Mouse (Mus musculus): ENCODE data around the gene Ndufs7. TPM values are rescaled to one million over a fixed set of nuclear protein-coding genes. Genes with fewer than 3 reads are reported as not detected.

Ndufs7 gene
- total RNA-seq, 2 experiments from 2014 or later = 371 to 457 TPM

DNA sequence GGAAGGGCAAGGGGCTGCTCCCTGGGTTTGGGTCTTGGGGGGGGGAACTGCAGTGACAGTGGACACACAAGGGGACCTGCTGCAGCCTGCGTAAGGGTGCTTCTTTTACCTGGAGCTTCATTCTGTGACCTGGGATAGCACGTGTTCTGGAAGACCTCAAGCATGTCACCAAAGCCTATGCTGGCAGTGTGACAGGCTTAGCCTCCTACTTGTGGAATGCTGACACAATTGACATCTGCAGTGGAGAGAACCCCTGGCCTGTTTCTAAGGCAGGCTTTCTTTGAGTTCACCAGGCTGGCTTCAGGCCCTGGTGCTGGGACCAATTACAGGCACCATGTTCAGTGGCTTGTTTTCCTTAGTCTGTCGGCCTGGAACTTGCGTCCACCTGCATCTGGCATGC lies 45.4 kb downstream of the Ndufs7 start:
- DNase-seq = no peak

DNA sequence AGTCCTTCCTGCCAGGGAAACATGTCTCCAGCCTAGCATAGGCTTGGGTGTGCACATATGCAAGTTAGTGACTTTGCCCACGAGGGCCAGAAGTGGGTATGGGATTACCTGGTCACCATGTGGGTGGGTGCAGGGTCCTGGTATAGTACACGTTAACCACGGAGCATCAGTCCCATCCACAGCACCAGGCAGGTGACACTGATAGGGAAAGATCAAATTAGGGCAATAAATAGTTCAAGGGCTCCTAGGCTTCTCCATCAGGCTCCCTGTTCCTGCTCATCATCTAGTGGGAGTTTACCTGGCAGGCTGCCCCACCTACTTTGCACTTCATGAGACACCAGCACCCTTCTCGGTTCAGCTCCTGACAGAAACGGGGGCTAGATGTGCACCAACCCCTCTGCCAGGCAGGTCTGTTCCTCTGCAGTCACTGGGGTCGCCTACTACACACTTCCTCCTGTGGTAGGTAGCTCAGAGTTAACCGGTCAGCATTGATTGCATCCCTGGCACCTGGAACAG lies 45.9 kb downstream of the Ndufs7 start:
- DNase-seq = no peak

DNA sequence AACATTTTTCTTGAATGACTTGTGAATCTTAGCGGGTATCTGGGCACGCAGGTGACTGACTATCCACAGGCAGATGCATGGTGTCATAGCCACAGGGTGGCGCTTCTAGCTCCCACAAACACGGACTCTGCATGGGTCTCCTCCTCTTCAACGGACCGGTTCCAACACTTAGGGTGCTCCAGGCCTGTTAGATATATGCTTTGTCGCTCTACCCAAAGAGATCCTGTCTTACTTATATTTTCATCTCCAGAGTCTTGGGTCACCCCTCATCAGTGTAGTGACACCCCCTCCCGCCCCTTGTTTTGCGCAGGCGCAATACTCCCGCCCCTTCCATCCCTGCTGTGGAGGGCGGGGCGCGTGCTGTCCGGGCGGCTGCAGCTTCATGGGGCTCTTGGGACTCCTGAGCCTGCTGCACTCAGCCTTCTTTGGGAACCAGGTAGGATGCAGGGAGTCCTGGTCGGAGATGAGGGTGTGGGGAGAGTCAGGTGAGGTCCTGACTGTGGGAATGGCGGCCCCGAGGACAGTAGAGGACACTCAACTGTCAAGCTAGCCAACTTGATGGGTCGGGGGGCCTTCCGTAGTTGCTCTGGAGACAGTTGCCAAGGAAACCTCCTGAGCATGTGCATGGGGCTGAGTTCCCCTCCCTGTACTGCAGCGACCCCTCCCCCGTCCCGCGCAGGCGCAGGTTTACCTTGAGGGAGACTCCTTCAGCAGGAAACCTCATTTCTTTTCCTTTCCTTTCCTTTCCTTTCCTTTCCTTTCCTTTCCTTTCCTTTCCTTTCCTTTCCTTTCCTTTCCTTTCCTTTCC lies 46.9 kb downstream of the Ndufs7 start, which contains the start of gene Apc2:
TSS of gene Apc2 (plus strand) at position 360 of the 808 bp plus-strand sequence.
- DNase-seq = peak; percentile 71

DNA sequence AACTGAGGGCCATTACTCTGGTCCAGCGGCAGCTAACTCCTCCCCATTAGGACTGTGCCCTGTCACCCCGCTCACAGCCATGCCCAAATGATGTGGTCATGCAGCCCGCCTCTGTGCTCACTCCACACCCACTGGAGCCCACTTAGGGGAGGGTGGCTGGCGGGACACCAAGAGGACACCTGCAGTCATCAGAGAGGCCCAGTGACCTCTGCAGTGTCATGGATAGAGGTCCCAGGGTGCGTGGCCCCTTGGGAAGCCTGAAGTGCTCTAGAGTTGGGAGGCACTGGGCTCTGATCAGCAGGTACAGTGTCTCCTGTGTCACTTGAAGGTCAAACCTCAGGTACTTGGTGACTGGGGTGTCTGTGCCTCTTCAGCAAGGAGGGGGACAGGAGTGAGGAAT lies 47.9 kb downstream of the Ndufs7 start:
- no peak for DNase-seq

DNA sequence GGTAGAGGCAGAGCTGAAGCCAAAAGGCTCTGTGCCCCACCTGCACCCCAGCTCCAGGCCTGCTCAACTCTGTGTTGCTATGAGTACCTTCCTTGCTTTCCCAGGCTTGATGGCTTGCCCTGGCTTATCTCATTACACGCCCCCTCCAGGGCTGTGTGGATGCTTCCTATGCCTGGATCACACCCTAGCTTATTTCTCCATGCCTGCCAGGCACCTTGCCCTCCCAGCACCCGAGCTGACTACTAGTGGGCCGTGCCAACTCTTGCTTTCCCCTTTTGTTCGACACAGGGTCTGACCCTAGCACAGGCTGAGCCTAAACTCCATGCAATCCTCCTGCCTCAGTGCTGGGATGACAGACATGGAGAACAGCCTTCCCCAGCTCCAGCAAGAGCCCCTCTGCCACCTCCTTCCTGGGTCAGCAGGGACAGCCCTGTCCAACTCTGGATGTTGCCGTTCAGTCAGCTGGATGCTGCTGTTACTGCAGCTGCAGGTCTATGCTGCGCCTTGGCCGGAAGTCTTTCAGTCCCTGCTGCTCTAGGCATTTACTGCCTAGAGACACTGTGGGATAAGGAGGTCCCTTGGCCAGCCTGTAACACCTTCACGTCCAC lies 48.7 kb downstream of the Ndufs7 start:
- DNase-seq = no peak

DNA sequence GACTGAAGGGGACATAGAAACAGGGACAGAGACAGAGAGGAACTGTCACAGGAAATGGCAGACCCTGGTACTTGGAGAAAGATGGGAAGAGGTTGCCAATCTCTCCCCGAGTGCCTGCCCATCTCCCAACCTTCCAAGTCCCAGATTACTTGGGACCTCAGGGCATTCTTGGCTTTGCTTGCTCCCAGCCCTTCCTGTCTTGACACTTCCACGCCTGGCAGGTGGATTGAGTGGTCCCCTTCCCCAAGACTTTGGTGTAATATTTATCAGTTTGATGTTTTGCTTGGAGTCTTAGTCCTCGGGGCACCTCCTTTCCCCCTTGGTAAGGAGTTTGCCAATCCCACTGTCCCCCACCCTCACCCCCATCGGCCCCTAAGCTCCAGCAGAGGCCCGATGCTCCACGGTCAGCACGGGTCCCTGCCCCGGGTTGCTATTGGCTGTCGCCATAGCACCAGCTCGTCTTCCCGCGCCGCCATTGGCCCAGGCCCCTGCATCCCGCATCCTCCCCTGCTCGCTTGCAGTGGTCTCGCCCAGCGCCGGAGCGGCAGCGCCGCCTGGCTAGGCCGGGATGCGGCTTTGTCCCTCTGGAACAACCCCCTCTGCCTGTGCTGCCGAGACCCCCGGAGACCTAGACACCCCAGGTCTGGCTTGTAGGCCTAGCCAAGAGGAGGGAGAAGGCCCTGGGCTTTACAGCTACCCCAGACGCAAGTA lies 49.8 kb downstream of the Ndufs7 start:
- peak; percentile 54 for DNase-seq

DNA sequence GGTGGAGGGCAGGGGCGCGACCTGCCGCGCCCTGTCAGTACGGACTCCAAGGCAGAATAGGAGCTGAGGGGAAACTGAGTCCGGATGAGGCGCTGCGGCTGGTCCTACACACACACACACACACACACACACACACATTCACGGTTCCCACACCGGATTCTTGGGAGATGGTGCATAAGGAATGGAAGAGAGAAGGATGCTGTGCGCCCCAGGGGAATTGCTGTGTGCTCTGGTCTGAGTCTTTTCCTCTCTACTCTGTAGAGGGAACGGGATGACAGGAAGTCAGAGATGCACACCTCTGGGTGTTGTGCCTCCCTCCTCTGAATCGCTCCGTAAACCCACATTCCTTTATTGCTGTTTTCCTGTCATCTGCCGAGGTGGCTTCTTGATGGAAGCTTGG lies 50.4 kb downstream of the Ndufs7 start:
- no peak for DNase-seq

DNA sequence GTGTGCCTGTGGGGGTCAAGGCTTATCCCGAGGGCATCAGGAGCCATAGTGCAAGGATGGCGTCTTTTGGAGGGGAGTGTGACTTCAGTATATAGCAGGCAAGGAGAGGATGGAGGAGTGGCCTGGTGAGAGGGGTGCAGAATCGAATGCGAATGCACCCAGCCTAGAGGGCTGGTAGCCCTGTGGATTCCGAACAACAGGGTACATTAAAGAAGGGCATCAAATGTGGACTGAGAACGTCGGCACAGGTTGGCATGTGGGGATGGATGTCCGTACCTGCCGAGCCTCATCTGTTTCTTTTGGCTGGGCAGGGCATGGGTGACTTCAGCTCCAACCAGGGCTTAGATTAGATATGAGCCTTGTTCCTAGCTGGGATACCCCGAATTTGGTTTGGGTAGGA lies 50.9 kb downstream of the Ndufs7 start:
- DNase-seq = no peak

DNA sequence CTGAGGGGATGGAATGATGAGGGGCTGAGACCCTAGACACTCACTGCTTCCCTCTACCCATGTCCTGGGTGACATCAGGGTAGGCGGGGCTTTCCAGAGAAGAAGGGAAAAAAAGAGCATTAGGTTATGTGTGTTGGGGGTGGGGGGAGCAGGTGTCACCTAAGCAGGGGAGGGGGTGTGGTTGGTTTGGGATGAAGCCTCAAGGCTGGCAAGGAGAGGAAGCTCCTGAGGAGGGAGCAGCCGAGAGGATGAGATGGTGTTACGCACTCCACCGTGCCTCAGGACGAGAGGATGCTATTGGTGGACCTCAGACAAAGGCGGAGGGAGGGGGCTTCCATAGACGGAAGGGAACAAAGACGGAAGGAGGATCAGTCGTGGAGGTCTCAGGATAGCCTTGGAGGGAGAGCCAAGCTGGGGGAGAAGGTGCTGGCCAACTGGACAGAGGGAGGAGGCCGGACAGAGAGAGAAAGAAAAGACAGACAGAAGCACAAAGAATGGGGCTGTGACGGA lies 51.8 kb downstream of the Ndufs7 start:
- no peak for DNase-seq

DNA sequence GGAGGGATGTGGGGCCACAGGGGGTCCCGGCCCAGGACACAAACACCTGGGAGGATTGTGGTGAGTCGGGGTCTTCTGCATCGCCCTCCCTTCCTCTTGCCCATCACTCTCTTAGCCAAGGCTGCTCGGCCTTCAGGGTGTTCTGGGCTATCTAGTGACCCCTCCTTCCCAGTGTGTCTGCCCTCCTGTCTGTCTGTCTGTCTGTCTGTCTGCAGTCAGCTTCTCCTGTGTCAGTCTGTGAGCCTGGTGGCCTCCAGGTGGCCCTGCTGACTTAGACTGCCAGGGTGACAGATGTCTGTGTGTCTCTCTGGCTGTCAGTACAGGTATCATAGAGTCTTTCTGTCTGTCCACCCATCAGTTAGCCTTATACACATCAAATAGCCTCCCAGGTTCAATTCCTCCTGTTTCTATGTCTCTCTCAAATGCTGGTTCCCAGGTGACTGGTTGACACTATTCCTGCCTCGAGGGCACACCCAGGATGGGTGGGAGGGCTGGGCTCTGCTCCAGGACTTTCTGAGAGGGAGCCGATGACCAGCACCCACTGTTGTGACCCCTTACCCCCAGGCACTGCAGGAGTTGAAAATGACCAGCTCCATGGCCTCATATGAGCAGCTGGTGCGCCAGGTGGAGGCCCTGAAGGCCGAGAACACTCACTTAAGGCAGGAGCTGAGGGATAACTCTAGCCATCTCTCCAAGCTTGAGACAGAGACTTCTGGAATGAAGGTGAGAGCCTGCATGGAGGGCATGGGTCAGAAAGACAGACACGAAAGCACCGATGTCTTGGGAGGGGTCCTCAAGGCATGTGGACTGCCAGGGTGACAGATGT lies 52.5 kb downstream of the Ndufs7 start:
- DNase-seq = no peak

DNA sequence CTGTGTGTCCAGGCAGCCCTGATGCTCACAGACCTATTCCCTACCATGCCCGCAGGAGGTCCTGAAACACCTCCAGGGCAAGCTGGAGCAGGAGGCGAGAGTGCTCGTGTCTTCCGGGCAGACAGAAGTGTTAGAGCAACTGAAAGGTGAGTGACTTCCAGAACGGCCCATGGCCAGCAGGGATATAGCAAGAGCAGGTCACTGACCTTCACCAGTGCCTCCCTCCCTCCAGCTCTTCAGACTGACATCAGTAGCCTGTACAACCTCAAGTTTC lies 53.1 kb downstream of the Ndufs7 start:
- no peak for DNase-seq

DNA sequence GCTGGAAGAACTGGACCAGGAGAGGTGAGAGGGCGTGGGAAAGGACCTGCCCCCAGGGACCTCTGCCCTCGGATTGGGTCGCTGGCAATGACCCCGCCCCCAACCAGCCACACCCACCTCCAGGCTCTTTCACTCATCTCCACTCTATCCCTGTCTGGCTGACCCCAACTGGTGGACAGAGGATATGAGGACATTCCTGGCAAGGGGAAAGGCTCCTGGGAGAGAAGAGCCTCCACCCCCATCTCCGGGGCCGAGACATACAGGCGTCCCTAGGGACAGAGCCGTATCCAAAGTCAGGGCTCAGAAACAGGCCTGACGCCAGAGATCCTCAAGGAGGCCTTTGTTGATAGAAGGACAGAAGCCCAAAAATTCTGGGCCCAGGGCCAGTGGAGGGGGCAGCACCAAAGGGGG lies 53.6 kb downstream of the Ndufs7 start:
- DNase-seq = peak; percentile 75

DNA sequence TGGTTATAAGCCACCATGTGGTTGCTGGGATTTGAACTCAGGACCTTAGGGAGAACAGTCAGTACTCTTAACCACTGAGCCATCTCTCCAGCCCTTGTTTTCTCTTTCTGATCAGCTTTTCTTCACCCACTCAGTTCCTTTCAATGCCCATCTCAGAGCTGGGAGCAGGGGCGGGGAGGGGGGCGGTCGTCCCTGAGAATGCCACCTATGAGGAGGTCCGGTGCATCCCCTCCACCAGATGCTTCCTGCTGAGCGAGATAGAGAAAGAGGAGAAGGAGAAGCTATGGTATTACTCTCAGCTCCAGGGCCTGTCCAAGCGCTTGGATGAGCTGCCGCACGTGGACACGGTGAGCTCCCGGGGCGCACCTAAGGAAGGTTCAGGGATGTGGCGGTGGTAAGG lies 55.5 kb downstream of the Ndufs7 start:
- no peak for DNase-seq

DNA sequence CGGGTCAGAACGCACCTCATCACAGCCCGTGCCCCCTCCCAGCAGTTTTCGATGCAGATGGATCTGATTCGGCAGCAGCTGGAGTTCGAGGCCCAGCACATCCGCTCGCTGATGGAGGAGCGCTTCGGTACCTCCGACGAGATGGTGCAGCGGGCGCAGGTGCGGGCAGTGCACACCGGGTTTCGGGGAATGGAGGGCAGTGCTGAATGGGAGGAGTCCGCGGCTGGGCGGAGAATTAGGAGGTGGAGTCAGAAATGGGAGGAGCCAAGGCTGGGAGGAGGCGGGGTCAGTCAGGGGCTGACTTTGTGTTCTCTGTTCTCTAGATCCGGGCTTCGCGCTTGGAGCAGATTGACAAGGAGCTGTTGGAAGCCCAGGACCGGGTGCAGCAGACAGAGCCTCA lies 55.9 kb downstream of the Ndufs7 start:
- no peak for DNase-seq

Small RNA genes within 50 kb of the gene (microRNA-seq; reads per million reads assigned to microRNA genes)
- 0 reads per million in 2 experiments for gene Mir6911

Other genes starting within 250 kb of the Ndufs7 start
- 1 to 10 TPM; 2.0 to 3.5 TPM for gene Arhgap45, start 232.5 kb upstream of the Ndufs7 start, total RNA-seq (2021)
- gene Polr2e, start 209.3 kb upstream of the Ndufs7 start, total RNA-seq (2021) = 10 to 100 TPM; 62.1 to 62.7 TPM
- gene Gpx4, start 202.0 kb upstream of the Ndufs7 start, total RNA-seq (2021) = 100 to 1,000 TPM; 380 to 398 TPM
- gene Sbno2, start 143.6 kb upstream of the Ndufs7 start, total RNA-seq (2021) = 10 to 100 TPM in 1 of 2 experiments, 1 to 10 TPM in 1; 7.7 to 11.6 TPM
- 100 to 1,000 TPM; 105 to 110 TPM for gene Stk11, start 133.3 kb upstream of the Ndufs7 start, total RNA-seq (2021)
- 100 to 1,000 TPM; 576 to 659 TPM for gene Atp5d, start 110.5 kb upstream of the Ndufs7 start, total RNA-seq (2021)
- 1 to 10 TPM; 2.3 to 3.2 TPM for gene Cbarp, start 108.3 kb upstream of the Ndufs7 start, total RNA-seq (2021)
- gene Midn, start 100.8 kb upstream of the Ndufs7 start, total RNA-seq (2021) = 10 to 100 TPM; 34.3 to 62.7 TPM
- gene Cirbp, start 83.1 kb upstream of the Ndufs7 start, total RNA-seq (2021) = 10 to 100 TPM; 84.3 to 88.4 TPM
- gene 1600002K03Rik, start 76.2 kb upstream of the Ndufs7 start, total RNA-seq (2021) = 1 to 10 TPM; 3.9 to 5.5 TPM
- gene Efna2, start 69.6 kb upstream of the Ndufs7 start, total RNA-seq (2021) = 1 to 10 TPM; 1.1 to 1.9 TPM
- 10 to 100 TPM; 26.4 to 31.3 TPM for gene Mum1, start 22.7 kb upstream of the Ndufs7 start, total RNA-seq (2021)
- 100 to 1,000 TPM; 342 to 351 TPM for gene Gamt, start 11.9 kb downstream of the Ndufs7 start, total RNA-seq (2021)
- gene Dazap1, start 12.4 kb downstream of the Ndufs7 start, total RNA-seq (2021) = 10 to 100 TPM; 67.8 to 81.0 TPM
- 100 to 1,000 TPM; 952 to 954 TPM for gene Rps15, start 43.3 kb downstream of the Ndufs7 start, total RNA-seq (2021)
- gene Apc2, start 46.9 kb downstream of the Ndufs7 start, total RNA-seq (2021) = under 1 TPM; 0.87 to 0.95 TPM
- gene 2310011J03Rik, start 71.4 kb downstream of the Ndufs7 start, total RNA-seq (2021) = 10 to 100 TPM; 10.5 to 13.1 TPM
- gene Pcsk4, start 80.4 kb downstream of the Ndufs7 start, total RNA-seq (2021) = 1 to 10 TPM in 1 of 2 experiments, under 1 TPM in 1; 0.75 to 1.5 TPM
- 1 to 10 TPM; 2.1 to 2.4 TPM for gene Reep6, start 80.8 kb downstream of the Ndufs7 start, total RNA-seq (2021)
- gene Adamtsl5, start 99.3 kb downstream of the Ndufs7 start, total RNA-seq (2021) = 10 to 100 TPM; 15.2 to 20.4 TPM
- not detected for gene Plk5, start 107.3 kb downstream of the Ndufs7 start, total RNA-seq (2021)
- gene Mex3d, start 138.5 kb downstream of the Ndufs7 start, total RNA-seq (2021) = 10 to 100 TPM in 1 of 2 experiments, 1 to 10 TPM in 1; 8.9 to 12.2 TPM
- gene Mbd3, start 150.4 kb downstream of the Ndufs7 start, total RNA-seq (2021) = 100 to 1,000 TPM; 107 to 120 TPM
- 100 to 1,000 TPM; 725 to 806 TPM for gene Uqcr11, start 157.7 kb downstream of the Ndufs7 start, total RNA-seq (2021)
- gene Tcf3, start 184.5 kb downstream of the Ndufs7 start, total RNA-seq (2021) = 10 to 100 TPM; 33.0 to 43.2 TPM
- not detected for gene Onecut3, start 245.7 kb downstream of the Ndufs7 start, total RNA-seq (2021)